Mouse (Mus musculus) liver, embryonic 11.5 days (tissue): ENCODE results near the gene Gm21969. TPM values are rescaled to one million over a fixed set of nuclear protein-coding genes. Genes with fewer than 3 reads are reported as not detected.

Experiments used
- ATAC-seq: fragments of 200-750 bp; cut with Nextera tagmentation; replicated peaks from 2 replicates; pipeline ENCODE4 v1.8.0; 2017; ENCODE audit warnings: moderate number of reproducible peaks, mild to moderate bottlenecking, moderate TSS enrichment, moderate library complexity; ENCODE audit not compliant: low FRiP score
- DNase-seq: peaks from one replicate; pipeline ENCODE4 v3.0.0-alpha.2; 2017; ENCODE audit warnings: low spot score
- H3K27ac ChIP-seq: fragments of 300-500 bp; sonication (generic); 2 replicates; pipeline ENCODE4 v1.5.1; 2014; ENCODE audit warnings: mild to moderate bottlenecking, low read depth, low read length, control low read depth
- H3K27me3 ChIP-seq: fragments of 300-500 bp; sonication (generic); replicated peaks from 2 replicates; pipeline ENCODE4 v1.6.1; 2014; ENCODE audit warnings: low read length, mixed read lengths; ENCODE audit not compliant: control insufficient read depth, insufficient read depth
- H3K36me3 ChIP-seq: fragments of 300-500 bp; sonication (generic); 2 replicates; pipeline ENCODE4 v1.6.1; 2014; ENCODE audit warnings: mild to moderate bottlenecking, low read length, moderate library complexity, mixed read lengths; ENCODE audit not compliant: control insufficient read depth, insufficient read depth
- H3K4me1 ChIP-seq: fragments of 300-500 bp; sonication (generic); replicated peaks from 2 replicates; pipeline ENCODE4 v1.6.1; 2014; ENCODE audit warnings: low read length, mixed read lengths; ENCODE audit not compliant: control insufficient read depth, insufficient read depth
- H3K4me2 ChIP-seq: fragments of 300-500 bp; sonication (generic); 2 replicates; pipeline ENCODE4 v1.6.1; 2014; ENCODE audit warnings: mild to moderate bottlenecking, control low read depth, moderate library complexity
- H3K4me3 ChIP-seq: fragments of 300-500 bp; sonication (generic); 2 replicates; pipeline ENCODE4 v1.5.1; 2014; ENCODE audit warnings: low read depth, low read length, control low read depth
- H3K9ac ChIP-seq: fragments of 300-500 bp; sonication (generic); 2 replicates; pipeline ENCODE4 v1.6.1; 2014; ENCODE audit warnings: low read depth, low read length, control low read depth
- H3K9me3 ChIP-seq: fragments of 300-500 bp; sonication (generic); 2 replicates; pipeline ENCODE4 v1.6.1; 2016; ENCODE audit warnings: low read length, inconsistent platforms, mixed read lengths; ENCODE audit not compliant: control insufficient read depth
- WGBS: fragments of 180-500 bp; shearing (Covaris S2); extraction: QIAGEN DNeasy Blood & Tissue Kit; methylation state at CpG from one replicate; pipeline ENCODE4 v1.1.7; 2014; 5-methylcytosine and 5-hydroxymethylcytosine counted together
- polyA plus RNA-seq: library from polyadenylated mRNA; unstranded; fragments of >200 nt; fragmentation: Nextera tagmentation; extraction: Ambion mirVana; gene quantifications from 2 replicates; pipeline ENCODE4 v1.2.1, GENCODE M21; 2014

Gene Gm21969
- polyA plus RNA-seq, 1 experiment from 2014 or later: not detected

DNA sequence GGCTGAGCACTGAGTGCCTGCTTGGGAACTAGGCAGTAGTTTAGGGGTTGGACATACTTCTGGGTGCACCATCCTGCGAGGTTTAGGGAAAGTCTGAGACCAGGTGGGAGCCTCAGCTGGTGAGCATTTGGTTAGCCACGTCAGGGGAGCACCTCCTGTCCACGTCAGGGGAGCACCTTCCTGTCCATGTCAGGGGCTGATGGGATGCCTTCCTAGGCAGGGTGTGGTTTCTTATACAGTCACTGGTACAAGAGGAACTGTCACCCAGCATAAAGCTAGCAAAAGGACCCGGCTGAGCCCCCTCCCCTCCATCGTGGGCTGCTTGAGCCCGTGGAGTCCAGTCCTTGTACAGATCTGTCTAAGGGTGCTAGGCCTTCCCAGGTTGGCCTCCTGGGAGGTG is 20.6 kb upstream of the Gm21969 start:
- Histone ChIP-seq H3K4me2 (no peak overlapping the region), H3K4me1 (peaks cover 77% of the 10 kb centered on the region), H3K36me3 (no peaks in the 10 kb centered on the region), H3K27me3 (peaks cover 5% of the 10 kb centered on the region), H3K9me3 (no peaks in the 10 kb centered on the region), H3K9ac (no peak overlapping the region), H3K27ac (peak overlapping the region; percentile 89; the same call in 1 of the 2 replicates), H3K4me3 (no peak overlapping the region)
- WGBS: 69% methylated on average over 6 of the region's 6 CpGs
- ATAC-seq (no peak), DNase-seq (no peak)

DNA sequence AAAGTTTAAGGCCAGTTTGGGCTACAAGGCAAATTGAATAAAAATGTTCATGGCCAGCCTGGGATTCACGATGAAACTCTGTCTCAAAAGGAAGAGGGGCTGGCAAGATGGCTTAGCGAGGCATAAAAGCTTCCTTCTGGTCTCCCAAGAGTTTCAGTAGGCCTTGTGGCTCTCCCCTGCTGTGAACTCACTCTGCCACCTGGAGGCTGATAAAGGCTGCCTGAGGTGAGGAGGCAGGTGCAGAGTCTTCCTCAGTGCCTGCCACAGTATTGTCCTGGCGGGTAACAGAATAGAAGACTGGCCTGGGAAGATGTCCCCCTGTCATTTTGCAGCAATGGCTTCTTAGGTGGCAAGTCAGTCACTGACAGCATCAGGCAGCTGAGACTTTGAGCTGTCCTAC is 20.1 kb upstream of the Gm21969 start:
- Histone ChIP-seq H3K4me2 (no peak overlapping the region), H3K4me1 (peaks cover 81% of the 10 kb centered on the region), H3K27ac (no peak overlapping the region), H3K27me3 (peaks cover 5% of the 10 kb centered on the region), H3K4me3 (no peak overlapping the region), H3K9me3 (no peaks in the 10 kb centered on the region), H3K36me3 (no peaks in the 10 kb centered on the region), H3K9ac (no peak overlapping the region)
- ATAC-seq (no peak), DNase-seq (no peak)
- WGBS: 62% methylated on average over 3 of the region's 3 CpGs

- H3K36me3 ChIP-seq: no peaks in the 10 kb centered on the region
- no peaks in the 10 kb centered on the region for H3K9me3 ChIP-seq
- peaks cover 74% of the 10 kb centered on the region for H3K4me1 ChIP-seq
- DNase-seq: no peak
- ATAC-seq: no peak
- H3K4me2 ChIP-seq: no peak overlapping the region
- H3K27me3 ChIP-seq: no peaks in the 10 kb centered on the region; the same call in none of the 2 replicates
- no peak overlapping the region for H3K9ac ChIP-seq
- 79% methylated on average over 11 of the region's 11 CpGs for WGBS
- H3K27ac ChIP-seq: no peak overlapping the region
- H3K4me3 ChIP-seq: no peak overlapping the region
Measured at GRCm38 (mm10) chr4:139583629-139584245, 19.2 kb upstream of the Gm21969 start.

- H3K27me3 ChIP-seq: no peaks in the 10 kb centered on the region; the same call in 1 of the 2 replicates
- no peaks in the 10 kb centered on the region for H3K36me3 ChIP-seq
- H3K9me3 ChIP-seq: no peaks in the 10 kb centered on the region
- no peak overlapping the region for H3K4me3 ChIP-seq
- H3K27ac ChIP-seq: no peak overlapping the region
- no peak overlapping the region for H3K4me2 ChIP-seq
- 85% methylated on average over 11 of the region's 11 CpGs for WGBS
- DNase-seq: no peak
- no peak overlapping the region for H3K9ac ChIP-seq
- peaks cover 65% of the 10 kb centered on the region for H3K4me1 ChIP-seq
- no peak for ATAC-seq
Measured at GRCm38 (mm10) chr4:139584704-139585103, 18.3 kb upstream of the Gm21969 start.

GRCm38 (mm10) chr4:139585713-139586112 is 17.3 kb upstream of the Gm21969 start:
- H3K36me3 ChIP-seq: no peaks in the 10 kb centered on the region
- peaks cover 55% of the 10 kb centered on the region for H3K4me1 ChIP-seq
- no peaks in the 10 kb centered on the region for H3K9me3 ChIP-seq
- no peaks in the 10 kb centered on the region; the same call in 1 of the 2 replicates for H3K27me3 ChIP-seq
- H3K27ac ChIP-seq: no peak overlapping the region
- no peak overlapping the region for H3K4me2 ChIP-seq
- DNase-seq (no peak), ATAC-seq (0 out of 2 replicates have a peak, but pooled peaks have one; percentile 52)
- no peak overlapping the region for H3K4me3 ChIP-seq
- WGBS: 73% methylated on average over 7 of the region's 7 CpGs
- H3K9ac ChIP-seq: no peak overlapping the region

DNA sequence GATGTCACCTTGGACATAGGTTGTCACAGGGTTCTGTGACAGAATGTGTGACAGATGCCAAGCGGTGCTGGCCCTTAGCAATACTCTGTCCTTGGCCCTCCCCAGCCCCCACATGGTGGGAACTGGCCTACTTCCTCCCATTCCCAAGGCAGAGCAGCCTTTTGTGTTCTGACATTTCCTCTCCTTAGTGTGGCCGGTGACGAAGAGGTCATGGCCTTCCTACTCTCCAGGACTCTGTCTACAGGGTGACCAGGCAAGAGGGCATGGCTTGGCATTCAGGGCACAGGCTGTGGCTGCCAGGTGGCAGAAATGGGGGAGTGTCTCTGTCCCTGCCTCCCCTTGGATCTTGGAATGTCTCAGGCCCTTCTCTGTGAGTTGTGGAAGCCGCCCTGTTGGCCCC is 15.6 kb upstream of the Gm21969 start:
- no peak overlapping the region for H3K27ac ChIP-seq

GRCm38 (mm10) chr4:139587773-139588172 is 15.2 kb upstream of the Gm21969 start:
- no peak overlapping the region for H3K27ac ChIP-seq
- no peak for DNase-seq

More for the DNA sequence above, 15.6 kb upstream of the Gm21969 start:
- Histone ChIP-seq H3K27me3 (no peaks in the 10 kb centered on the region), H3K4me3 (no peak overlapping the region), H3K4me2 (no peak overlapping the region), H3K9me3 (no peaks in the 10 kb centered on the region), H3K36me3 (no peaks in the 10 kb centered on the region), H3K9ac (no peak overlapping the region), H3K4me1 (peaks cover 39% of the 10 kb centered on the region)
- DNase-seq (no peak), ATAC-seq (no peak)
- WGBS: 68% methylated on average over 4 of the region's 4 CpGs

DNA sequence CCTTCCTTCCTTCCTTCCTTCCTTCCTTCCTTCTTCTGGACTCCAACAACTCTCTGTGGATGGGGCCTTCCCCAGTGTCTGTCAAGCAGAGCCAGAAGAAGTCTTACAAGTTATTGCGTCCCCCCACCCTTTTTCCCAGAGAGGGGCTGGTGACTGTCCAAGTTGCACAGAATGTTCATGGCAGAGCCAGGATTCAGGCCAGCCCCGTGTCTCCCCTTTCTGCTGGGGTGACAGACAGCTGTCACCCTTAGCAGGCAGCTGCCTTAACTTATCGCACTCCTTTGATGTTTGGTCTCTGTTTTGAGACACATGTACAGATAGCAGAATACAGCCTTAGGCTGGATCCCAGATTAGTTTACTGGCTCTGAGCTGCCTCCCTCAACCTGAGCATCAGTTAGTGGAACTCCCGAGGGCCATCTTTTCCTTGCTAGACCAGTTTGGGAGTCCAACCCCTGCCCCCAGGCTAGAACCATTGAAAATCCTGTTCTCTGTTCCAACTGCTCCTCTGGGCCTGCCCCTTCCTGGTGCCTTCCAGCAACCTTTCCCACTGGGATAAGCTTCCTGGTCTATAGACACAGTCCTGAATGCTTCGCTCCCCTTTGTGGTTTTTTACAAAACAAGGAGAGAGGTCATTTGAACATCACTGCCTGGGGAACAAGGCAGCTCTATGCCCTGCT is 13.5 kb upstream of the Gm21969 start:
- no peak overlapping the region for H3K9ac ChIP-seq

More at GRCm38 (mm10) chr4:139587773-139588172, 15.2 kb upstream of the Gm21969 start:
- ATAC-seq: no peak
- Histone ChIP-seq H3K4me2 (no peak overlapping the region), H3K4me1 (peaks cover 36% of the 10 kb centered on the region), H3K9me3 (no peaks in the 10 kb centered on the region), H3K4me3 (no peak overlapping the region), H3K27me3 (no peaks in the 10 kb centered on the region), H3K9ac (no peak overlapping the region), H3K36me3 (no peaks in the 10 kb centered on the region)
- 90% methylated on average over 4 of the region's 4 CpGs for WGBS

GRCm38 (mm10) chr4:139590446-139590845 is 12.5 kb upstream of the Gm21969 start:
- H3K27me3 ChIP-seq: no peaks in the 10 kb centered on the region
- no peak for DNase-seq
- H3K4me1 ChIP-seq: peaks cover 21% of the 10 kb centered on the region
- H3K9ac ChIP-seq: no peak overlapping the region
- no peak for ATAC-seq
- no peak overlapping the region for H3K4me3 ChIP-seq
- 61% methylated on average over 4 of the region's 4 CpGs for WGBS
- H3K36me3 ChIP-seq: no peaks in the 10 kb centered on the region
- H3K27ac ChIP-seq: no peak overlapping the region
- no peaks in the 10 kb centered on the region for H3K9me3 ChIP-seq
- no peak overlapping the region for H3K4me2 ChIP-seq

More for the DNA sequence above, 13.5 kb upstream of the Gm21969 start:
- Histone ChIP-seq H3K27ac (no peak overlapping the region), H3K4me2 (no peak overlapping the region), H3K4me3 (no peak overlapping the region), H3K27me3 (no peaks in the 10 kb centered on the region), H3K4me1 (peaks cover 26% of the 10 kb centered on the region), H3K36me3 (no peaks in the 10 kb centered on the region), H3K9me3 (no peaks in the 10 kb centered on the region)
- WGBS: 68% methylated on average over 5 of the region's 5 CpGs
- no peak for ATAC-seq
- no peak for DNase-seq
